Mouse (Mus musculus) layer of hippocampus, postnatal 25 days (tissue): ENCODE measurements around the gene Tceal9. TPM values are rescaled to one million over a fixed set of nuclear protein-coding genes. Genes with fewer than 3 reads are reported as not detected.
A peak's percentile ranks its signal among the peaks of the same experiment; 100 is the strongest.
"Not testable (repeated sequence)": the region's sequence is repeated elsewhere in the genome, so short reads cannot be mapped to it uniquely, and the experiment has no call there.

Experiments used
- DNase-seq, 2 experiments: peaks; one replicate each; pipeline ENCODE4 v3.0.0; 2022; ENCODE audit warnings: mixed read lengths in 2 of 2, low spot score in 1 of 2; ENCODE audit errors: extremely low spot score in 1 of 2
- total RNA-seq, 2 experiments: library from RNA; stranded (reverse); gene quantifications; 2 replicates each; pipeline ENCODE4 v1.2.3; 2021

Gene Tceal9
- total RNA-seq, 2 experiments from 2014 or later: 88.5 to 93.5 TPM

DNA sequence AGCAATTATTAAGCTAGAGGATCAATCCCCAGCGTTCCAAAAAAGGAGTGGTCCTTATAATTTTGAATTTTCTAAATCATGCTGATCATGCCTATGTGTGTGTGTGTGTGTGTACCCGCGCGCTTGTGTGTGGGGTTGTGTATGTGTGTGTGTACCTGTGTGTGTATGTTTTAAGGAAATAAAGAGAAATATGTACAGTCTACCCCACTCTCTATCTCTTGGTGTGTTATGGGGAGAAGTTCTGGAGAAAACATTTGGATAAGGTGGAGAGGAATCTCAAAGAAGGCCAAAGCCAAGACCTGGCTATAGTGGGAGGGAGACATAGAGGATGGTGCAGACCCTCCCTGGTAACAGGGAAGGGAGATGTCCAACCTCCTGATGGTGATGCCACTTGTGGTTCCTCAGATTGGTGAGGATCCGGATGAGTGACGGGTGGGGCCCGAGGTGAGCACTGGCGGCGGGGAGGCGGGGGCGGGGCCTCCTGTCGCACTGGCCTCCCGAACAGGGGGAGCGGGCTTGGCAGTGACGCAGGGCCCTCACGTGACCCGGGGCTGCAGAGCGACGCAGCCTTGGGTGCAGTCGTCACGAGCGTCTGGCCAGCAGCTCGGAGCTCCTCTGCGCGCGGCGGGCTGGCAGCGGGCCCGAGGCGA lies 25.0 kb downstream of the Tceal9 start, which contains the start of gene Bex3:
Bex3 (plus strand) TSS at position 511 of the 650 bp plus-strand sequence.
- DNase-seq: peak in 1 of 2 experiments; percentile 26

DNA sequence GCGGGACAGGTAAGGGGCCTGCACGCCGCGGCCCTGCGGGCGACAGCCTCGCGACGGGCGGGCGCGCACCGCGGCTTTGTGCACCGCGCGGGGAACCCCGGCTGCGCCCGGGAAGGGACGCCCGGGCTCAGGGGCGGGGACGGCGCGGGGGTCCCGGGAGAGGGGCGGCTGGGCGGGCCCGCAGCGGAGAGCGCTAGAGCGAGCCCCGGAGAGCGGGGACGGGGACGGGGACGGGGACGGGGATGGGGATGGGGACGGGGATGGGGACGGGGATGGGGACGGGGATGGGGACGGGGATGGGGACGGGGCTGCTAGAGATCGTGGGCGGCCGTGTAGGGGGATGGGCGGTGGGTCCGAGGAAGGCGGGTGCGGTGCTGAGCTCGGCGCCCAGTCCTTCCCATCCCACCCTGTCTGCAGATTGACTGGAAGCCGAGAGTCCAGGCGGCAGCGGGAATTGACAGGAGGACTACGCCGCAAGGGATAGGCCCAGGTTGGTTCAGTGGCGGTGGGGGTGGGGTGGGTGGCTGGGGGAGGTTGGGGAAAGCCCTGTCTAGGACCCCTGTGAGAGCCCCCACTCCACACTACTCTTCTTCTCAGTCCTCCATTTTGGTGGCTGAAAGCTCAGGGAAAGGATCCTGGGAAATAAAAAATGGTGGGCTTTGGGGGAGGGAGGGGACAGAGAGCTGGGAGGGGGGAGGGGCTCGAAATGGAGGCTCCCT lies 25.7 kb downstream of the Tceal9 start:
- DNase-seq: not testable (repeated sequence)

DNA sequence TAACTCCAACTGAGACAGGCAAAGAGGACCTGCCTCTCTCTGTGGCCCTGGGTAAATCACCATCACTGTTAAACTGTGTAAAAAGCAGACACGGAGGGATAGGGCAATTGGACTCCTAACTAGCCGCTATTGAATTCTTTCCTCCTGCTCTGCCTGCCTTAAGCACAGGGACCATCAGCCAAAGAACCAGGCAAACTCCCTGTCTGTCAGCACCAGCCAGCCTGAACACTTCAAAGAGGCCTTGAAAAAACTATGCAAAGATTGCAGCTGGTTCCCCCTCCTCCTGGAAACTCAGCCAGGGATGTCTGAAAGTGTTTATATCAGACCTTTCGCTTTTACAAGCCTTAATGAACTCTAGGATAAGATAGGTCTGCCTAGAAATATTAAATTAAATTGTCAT lies 29.7 kb downstream of the Tceal9 start:
- DNase-seq: no peak

DNA sequence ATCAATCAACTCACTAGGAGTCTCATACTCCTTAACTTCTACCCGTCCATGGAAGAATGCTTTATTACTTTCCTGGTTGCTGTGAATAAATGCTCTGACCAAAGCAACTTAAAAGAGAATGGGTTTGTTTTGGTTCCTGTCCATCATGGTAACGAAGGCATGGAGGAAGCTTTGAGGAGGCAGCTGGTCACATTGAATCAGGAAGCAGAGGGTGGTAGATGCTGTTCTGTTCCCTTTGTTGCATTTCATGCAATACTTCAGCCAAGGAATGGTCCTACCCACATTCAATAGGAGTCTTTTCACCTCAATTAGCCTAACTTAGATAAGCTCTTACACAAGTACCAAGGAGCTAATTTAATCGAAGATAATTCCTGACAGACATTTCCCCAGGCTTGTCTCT lies 30.5 kb downstream of the Tceal9 start:
- no peak for DNase-seq

DNA sequence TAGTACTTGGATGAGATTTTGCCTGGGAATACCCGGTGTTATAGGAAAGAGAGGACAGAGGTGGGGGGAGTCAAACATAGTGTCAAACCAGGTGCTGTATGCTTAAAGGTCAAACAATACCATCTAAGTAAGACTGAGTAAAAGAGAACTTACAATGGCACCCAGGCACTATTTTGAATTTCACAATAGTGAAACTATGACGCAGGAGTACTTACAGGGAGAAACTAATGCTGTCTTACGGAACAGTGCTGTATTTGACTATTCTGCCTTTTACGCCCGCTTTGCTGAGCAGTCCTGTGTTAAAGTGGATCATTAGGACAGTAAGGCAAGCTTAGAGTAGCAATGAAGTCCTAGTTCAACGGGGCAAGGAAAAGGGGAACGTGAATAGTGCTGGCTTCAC lies 32.7 kb downstream of the Tceal9 start:
- no peak for DNase-seq

DNA sequence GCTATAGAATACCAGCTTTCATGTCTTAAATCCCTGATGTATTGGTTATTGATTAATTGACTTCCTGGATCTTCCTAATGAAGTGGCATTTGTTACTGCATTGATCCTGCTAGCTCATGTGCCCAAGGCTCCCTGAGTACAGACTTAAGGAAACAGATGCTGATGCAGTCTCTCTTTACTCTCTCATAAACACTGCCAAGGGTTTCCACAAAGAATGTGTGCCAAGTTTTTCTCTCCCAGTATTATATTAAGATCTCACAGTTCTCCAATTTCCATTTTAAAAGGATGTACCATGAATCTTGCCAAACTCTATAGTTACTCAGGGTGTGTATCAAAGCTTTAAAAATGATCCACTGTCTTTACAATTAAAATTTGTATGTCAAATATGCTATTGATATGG lies 33.5 kb downstream of the Tceal9 start:
- DNase-seq: no peak

DNA sequence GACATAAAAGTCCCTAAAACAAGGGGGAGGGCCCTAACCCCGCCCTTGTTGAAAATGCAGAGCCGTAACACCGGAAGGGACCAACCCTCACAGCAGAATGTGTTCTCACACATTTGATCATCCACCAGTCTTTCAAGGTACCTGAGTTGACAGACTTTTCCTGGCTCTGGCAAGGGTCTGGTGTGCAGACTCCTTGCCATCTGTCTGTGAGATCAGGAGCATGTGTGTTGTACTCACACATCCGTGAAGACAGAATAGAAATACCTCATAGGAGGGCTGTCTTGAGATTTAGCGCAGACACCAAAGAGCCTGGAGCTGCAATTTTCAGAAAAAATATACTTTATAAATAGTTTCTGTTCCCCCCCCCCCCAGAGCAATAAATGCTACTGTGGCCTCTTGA lies 34.5 kb downstream of the Tceal9 start:
- no peak for DNase-seq

DNA sequence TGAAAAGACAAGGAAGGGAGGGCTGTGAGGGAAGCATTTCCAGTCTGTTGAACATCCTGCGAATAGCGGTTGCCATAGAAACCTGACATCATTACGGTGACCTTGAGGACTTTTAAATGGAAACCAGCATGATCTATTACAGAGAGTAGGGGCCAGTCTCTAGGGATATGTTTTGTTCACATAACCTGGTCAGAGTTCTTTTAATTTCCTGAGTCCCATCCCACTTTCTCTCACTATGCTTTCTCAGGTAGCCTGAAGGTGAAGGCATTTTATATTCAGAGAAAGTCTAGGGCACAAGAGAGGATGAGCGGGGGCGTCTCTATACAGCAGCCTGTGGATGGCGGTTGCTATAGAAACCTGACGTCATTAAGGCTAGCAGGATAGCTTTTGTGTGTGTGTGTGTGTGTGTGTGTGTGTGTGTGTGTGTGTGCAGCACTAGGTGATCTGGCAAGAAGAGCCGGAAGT lies 46.0 kb downstream of the Tceal9 start:
- DNase-seq: no peak

Other genes with a start within 250 kb of the Tceal9 start
- 10 to 100 TPM; 40.7 to 46.9 TPM for gene Arxes1, start 211.7 kb upstream of the Tceal9 start, total RNA-seq
- gene Bex2, start 176.8 kb upstream of the Tceal9 start, total RNA-seq: 100 to 1,000 TPM; 365 to 377 TPM
- gene Nxf3, start 159.8 kb upstream of the Tceal9 start, total RNA-seq: not detected
- gene Bex4, start 106.1 kb upstream of the Tceal9 start, total RNA-seq: 10 to 100 TPM; 21.0 to 22.0 TPM
- gene Tceal8, start 72.7 kb upstream of the Tceal9 start, total RNA-seq: 10 to 100 TPM; 36.6 to 42.7 TPM
- gene Tceal5, start 41.2 kb upstream of the Tceal9 start, total RNA-seq: 100 to 1,000 TPM; 121 to 151 TPM
- gene Tceal7, start 30.3 kb upstream of the Tceal9 start, total RNA-seq: 1 to 10 TPM in 1 of 2 experiments, under 1 TPM in 1; 0.70 to 1.4 TPM
- 10 to 100 TPM; 64.9 to 73.4 TPM for gene Bex1, start 29.6 kb upstream of the Tceal9 start, total RNA-seq
- gene Bex3, start 25.2 kb downstream of the Tceal9 start, total RNA-seq: 100 to 1,000 TPM; 317 to 336 TPM